Mouse (Mus musculus) heart, embryonic 15.5 days (tissue): Measurements from ENCODE around the gene Hal. TPM values are rescaled to one million over a fixed set of nuclear protein-coding genes. Genes with fewer than 3 reads are reported as not detected.

Experiments used
- ATAC-seq: fragments of 200-750 bp; cut with Nextera tagmentation; replicated peaks from 2 replicates; pipeline ENCODE4 v1.8.0; 2017; ENCODE audit warnings: low read depth, moderate TSS enrichment; ENCODE audit not compliant: insufficient number of reproducible peaks, insufficient read depth, low FRiP score
- H3K27ac ChIP-seq: fragments of 300-500 bp; sonication (generic); 2 replicates; pipeline ENCODE4 v1.5.1; 2015; ENCODE audit warnings: mild to moderate bottlenecking, inconsistent platforms
- H3K27me3 ChIP-seq: fragments of 300-500 bp; sonication (generic); 2 replicates; pipeline ENCODE4 v1.6.1; 2015; ENCODE audit warnings: inconsistent platforms
- H3K36me3 ChIP-seq: fragments of 300-500 bp; sonication (generic); 2 replicates; pipeline ENCODE4 v1.6.1; 2015; ENCODE audit warnings: mild to moderate bottlenecking, inconsistent platforms
- H3K4me1 ChIP-seq: fragments of 300-500 bp; sonication (generic); replicated peaks from 2 replicates; pipeline ENCODE4 v1.6.1; 2015; ENCODE audit warnings: inconsistent platforms
- H3K4me2 ChIP-seq: fragments of 300-500 bp; sonication (generic); 2 replicates; pipeline ENCODE4 v1.6.1; 2015; ENCODE audit warnings: inconsistent platforms, mild to moderate bottlenecking, moderate library complexity
- H3K4me3 ChIP-seq: fragments of 300-500 bp; sonication (generic); 2 replicates; pipeline ENCODE4 v1.5.1; 2015; ENCODE audit warnings: mild to moderate bottlenecking, inconsistent platforms
- H3K9ac ChIP-seq: fragments of 300-500 bp; sonication (generic); 2 replicates; pipeline ENCODE4 v1.6.1; 2015; ENCODE audit warnings: mild to moderate bottlenecking, inconsistent platforms
- H3K9me3 ChIP-seq: fragments of 300-500 bp; sonication (generic); replicated peaks from 2 replicates; pipeline ENCODE4 v1.6.1; 2016; ENCODE audit warnings: inconsistent platforms
- WGBS: fragments of 180-500 bp; shearing (Covaris S2); methylation state at CpG from one replicate; pipeline ENCODE4 v1.1.7; 2015; ENCODE audit warnings: mixed read lengths; 5-methylcytosine and 5-hydroxymethylcytosine counted together
- polyA plus RNA-seq: library from polyadenylated mRNA; unstranded; fragments of >200 nt; fragmentation: Nextera tagmentation; extraction: Ambion mirVana; gene quantifications from 2 replicates; pipeline ENCODE4 v1.2.1, GENCODE M21; 2015

Gene Hal
- polyA plus RNA-seq, 1 experiment from 2014 or later, result 0.11 TPM

DNA sequence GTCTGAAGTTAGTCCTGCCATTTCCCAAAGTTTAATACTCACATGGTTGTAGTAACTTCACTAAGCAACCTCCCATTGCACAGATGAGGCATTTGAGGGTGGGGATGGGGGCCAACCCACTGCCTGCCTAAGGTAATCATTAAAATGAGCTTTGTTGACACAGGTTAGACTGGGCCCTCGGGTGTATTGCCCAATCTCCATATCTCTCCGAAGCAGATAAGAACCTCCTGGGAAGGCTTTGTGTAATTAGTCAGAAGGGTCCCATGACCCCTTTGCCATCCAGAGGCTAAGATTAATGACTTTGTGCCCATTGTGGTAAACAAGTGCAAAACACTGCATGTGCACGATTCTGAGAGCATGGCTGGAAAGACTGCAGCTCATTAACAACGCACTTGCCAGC lies 29.2 kb downstream of the Hal start:
- Histone ChIP-seq H3K9me3 (no peaks in the 10 kb centered on the region), H3K4me2 (no peak overlapping the region), H3K27me3 (no peaks in the 10 kb centered on the region), H3K4me3 (no peak overlapping the region), H3K4me1 (no peaks in the 10 kb centered on the region), H3K27ac (no peak overlapping the region), H3K9ac (no peak overlapping the region), H3K36me3 (no peaks in the 10 kb centered on the region)
- no peak for ATAC-seq
- WGBS, result 57% methylated on average over 4 of the region's 4 CpGs

DNA sequence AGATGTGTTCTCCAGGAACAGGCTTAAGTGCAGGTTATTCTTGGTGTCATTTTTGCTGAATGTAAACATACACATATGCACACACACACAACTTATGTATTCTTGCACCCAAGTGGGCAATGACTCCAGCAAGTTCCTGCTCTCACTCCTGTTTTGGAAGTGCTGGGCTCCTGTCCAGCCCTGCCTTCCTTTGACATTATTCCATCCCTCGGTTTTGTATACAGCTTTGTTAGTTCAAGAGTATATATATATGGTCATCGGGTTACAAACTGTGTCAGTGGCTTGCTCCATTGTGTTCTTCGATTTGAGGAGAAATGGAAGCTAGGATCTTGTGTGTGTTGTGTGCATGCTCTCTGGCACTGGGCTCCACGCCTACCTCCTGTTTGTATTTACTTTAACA lies 29.6 kb downstream of the Hal start:
- Histone ChIP-seq H3K9me3 (no peaks in the 10 kb centered on the region), H3K4me2 (no peak overlapping the region), H3K36me3 (no peaks in the 10 kb centered on the region), H3K4me3 (no peak overlapping the region), H3K9ac (no peak overlapping the region), H3K27ac (no peak overlapping the region), H3K27me3 (no peaks in the 10 kb centered on the region), H3K4me1 (no peaks in the 10 kb centered on the region)
- WGBS, result 73% methylated on average over 4 of the region's 4 CpGs
- no peak for ATAC-seq

DNA sequence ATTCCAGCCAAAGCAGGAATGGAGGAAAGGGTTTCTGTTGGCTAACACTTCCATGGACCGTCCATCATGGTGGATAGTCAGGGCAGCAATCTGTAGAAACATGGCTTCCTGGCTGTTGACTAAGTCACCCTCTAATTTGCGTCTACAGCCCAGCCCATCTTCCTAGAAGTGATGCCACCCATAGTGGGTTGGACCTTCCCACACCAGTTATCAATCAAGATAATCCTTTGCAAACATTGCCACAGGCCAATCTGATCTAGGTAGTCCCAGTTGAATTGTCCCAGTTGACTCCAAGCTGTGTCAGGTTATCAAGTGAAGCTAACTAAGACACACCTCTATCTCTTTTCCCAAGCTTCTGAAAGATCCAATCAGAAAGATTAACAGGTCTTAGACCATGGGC lies 30.1 kb downstream of the Hal start:
- Histone ChIP-seq H3K27ac (no peak overlapping the region), H3K27me3 (no peaks in the 10 kb centered on the region), H3K4me3 (no peak overlapping the region), H3K36me3 (no peaks in the 10 kb centered on the region), H3K9me3 (no peaks in the 10 kb centered on the region), H3K9ac (no peak overlapping the region), H3K4me1 (no peaks in the 10 kb centered on the region), H3K4me2 (no peak overlapping the region)
- WGBS, result 85% methylated on average over 2 of the region's 2 CpGs
- no peak for ATAC-seq

DNA sequence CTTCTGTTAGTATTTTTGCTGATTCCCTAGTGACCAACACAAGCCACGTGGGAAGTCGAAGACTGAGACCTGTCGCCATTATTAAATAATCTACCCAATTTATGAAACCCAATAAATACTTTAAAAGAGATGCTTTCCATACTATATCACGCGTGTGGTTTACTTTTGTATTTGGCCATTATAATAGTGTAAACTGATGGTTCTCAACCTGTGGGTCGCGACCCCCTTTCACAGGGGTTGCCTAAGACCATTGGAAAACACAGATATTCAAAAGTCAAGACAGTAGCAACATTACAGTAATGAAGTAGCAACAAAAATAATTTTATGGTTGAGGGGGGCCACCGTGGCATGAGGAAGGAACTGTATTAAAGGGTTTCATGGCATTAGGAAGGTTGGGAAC lies 30.6 kb downstream of the Hal start:
- ATAC-seq, result no peak
- Histone ChIP-seq H3K27me3 (no peaks in the 10 kb centered on the region), H3K9me3 (no peaks in the 10 kb centered on the region), H3K4me2 (no peak overlapping the region), H3K9ac (no peak overlapping the region), H3K36me3 (no peaks in the 10 kb centered on the region), H3K4me3 (no peak overlapping the region), H3K27ac (no peak overlapping the region), H3K4me1 (no peaks in the 10 kb centered on the region)
- WGBS, result 87% methylated on average over 8 of the region's 8 CpGs

DNA sequence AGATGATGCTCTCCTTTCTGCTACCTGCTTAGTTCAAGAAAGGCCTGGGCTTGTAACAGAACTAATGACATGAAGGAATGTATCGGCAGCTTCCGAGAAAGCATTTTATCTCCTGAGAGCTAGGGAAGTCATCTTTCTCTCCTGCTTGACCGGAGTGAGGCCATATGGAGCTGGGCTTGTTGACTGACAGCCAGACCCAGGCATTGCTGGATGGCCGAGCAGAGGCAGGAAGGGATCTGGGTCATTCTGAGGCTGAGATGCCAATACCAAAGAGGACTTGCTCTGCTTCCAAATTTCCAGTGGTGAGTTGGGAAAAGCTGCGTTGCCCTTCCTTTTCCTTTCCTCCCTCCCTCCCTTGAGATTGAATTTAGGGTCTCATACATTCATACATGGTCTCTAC lies 31.2 kb downstream of the Hal start:
- 63% methylated on average over 5 of the region's 5 CpGs for WGBS
- no peak for ATAC-seq
- no peak overlapping the region for H3K9ac ChIP-seq

DNA sequence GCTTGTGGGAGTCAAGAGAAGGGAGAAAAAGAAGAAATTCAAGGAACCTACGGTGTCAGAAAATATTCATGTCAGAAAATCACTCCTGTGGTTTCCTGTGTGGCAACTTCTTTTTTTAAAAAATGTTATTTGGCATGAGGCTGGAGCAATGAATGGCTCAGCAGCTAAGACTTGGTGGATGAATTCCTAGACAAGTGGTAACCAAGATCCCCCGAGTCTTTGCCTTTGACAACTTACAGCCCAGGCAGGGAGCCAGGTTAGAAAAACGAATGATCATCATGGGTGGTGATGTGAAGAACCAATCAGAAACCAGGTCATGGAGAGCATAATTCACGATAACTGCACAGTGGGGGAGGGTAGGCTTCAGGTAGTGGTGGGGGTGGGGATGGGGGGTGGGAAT lies 32.4 kb downstream of the Hal start:
- H3K4me1 ChIP-seq, result no peaks in the 10 kb centered on the region
- H3K27me3 ChIP-seq, result no peaks in the 10 kb centered on the region
- H3K9me3 ChIP-seq, result no peaks in the 10 kb centered on the region
- no peak overlapping the region for H3K4me3 ChIP-seq
- H3K4me2 ChIP-seq, result no peak overlapping the region
- ATAC-seq, result no peak
- no peaks in the 10 kb centered on the region for H3K36me3 ChIP-seq
- WGBS, result 59% methylated on average over 4 of the region's 4 CpGs
- H3K9ac ChIP-seq, result no peak overlapping the region
- H3K27ac ChIP-seq, result no peak overlapping the region

More for the DNA sequence above, 31.2 kb downstream of the Hal start:
- no peaks in the 10 kb centered on the region for H3K4me1 ChIP-seq
- no peak overlapping the region for H3K4me2 ChIP-seq
- no peaks in the 10 kb centered on the region for H3K36me3 ChIP-seq
- no peaks in the 10 kb centered on the region for H3K27me3 ChIP-seq
- H3K9me3 ChIP-seq, result no peaks in the 10 kb centered on the region
- H3K4me3 ChIP-seq, result no peak overlapping the region
- no peak overlapping the region for H3K27ac ChIP-seq

DNA sequence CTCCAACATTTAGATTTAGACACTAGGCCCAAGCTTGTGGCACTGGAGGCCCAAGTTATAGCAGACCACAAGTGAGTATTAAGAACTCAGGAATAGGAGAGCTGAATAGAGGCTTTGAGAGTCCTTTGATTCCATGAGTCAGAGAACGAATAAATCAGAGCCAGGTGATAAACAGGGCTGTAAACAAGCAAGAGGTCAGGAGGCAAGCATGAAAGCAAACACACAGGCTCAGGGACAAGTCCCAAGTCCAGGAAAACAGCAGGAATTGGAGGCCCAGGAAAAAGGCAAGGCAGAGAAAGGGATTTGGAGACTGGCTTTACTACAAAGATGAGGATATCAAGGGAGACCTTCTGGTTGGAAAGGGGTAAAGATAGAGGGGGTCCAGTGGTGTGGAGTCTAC lies 36.8 kb downstream of the Hal start:
- WGBS, result 76% methylated on average over 1 of the region's 1 CpGs
- Histone ChIP-seq H3K4me1 (no peaks in the 10 kb centered on the region), H3K27ac (no peak overlapping the region), H3K9ac (no peak overlapping the region), H3K27me3 (no peaks in the 10 kb centered on the region), H3K9me3 (no peaks in the 10 kb centered on the region), H3K4me3 (no peak overlapping the region), H3K4me2 (no peak overlapping the region), H3K36me3 (no peaks in the 10 kb centered on the region)
- ATAC-seq, result no peak

DNA sequence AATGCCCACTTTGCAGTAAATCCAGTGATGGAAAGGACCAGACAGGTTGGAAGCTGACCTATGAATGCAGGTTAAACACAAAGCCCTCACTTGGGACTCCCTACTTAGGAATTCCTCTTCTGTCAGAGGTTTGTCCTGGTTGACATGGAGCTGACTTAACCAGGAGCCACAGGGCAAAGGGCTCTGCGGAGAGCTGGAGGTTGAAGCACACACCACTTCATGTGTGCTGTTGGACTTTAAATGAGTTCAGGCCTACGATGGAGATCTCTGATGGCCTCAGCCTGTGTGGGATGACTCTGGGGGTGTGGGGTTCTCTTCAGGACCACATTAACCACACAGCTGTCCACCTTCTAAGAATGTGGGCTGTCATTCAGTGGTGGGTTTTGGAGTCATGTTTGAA lies 49.7 kb downstream of the Hal start:
- ATAC-seq, result no peak

DNA sequence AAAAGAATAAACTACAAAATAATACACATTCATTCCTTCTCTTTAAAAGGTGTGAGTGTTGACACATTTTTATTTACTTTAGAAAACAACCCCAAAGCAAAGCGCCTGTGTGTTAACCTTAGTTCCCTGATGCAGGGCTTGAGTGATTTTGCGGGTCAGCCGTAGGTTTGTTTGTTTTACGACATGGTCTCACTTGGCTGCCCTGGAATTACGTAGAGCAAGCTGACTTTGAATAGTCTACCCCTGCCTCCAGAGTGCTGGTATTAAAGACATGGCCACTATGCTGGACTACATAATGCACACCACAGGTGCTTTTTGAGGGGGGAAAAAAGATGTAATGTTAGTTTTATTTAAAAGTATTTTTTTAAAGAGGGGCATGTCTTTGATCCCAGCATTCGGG lies 50.2 kb downstream of the Hal start:
- WGBS, result 70% methylated on average over 6 of the region's 6 CpGs

More for the DNA sequence above, 49.7 kb downstream of the Hal start:
- no peak overlapping the region for H3K27ac ChIP-seq
- H3K4me2 ChIP-seq, result no peak overlapping the region
- no peak overlapping the region for H3K9ac ChIP-seq
- no peak overlapping the region for H3K4me3 ChIP-seq
- WGBS, result 84% methylated on average over 2 of the region's 2 CpGs
- H3K36me3 ChIP-seq, result no peaks in the 10 kb centered on the region
- H3K9me3 ChIP-seq, result no peaks in the 10 kb centered on the region
- H3K27me3 ChIP-seq, result peaks cover 31% of the 10 kb centered on the region
- peaks cover 14% of the 10 kb centered on the region for H3K4me1 ChIP-seq

DNA sequence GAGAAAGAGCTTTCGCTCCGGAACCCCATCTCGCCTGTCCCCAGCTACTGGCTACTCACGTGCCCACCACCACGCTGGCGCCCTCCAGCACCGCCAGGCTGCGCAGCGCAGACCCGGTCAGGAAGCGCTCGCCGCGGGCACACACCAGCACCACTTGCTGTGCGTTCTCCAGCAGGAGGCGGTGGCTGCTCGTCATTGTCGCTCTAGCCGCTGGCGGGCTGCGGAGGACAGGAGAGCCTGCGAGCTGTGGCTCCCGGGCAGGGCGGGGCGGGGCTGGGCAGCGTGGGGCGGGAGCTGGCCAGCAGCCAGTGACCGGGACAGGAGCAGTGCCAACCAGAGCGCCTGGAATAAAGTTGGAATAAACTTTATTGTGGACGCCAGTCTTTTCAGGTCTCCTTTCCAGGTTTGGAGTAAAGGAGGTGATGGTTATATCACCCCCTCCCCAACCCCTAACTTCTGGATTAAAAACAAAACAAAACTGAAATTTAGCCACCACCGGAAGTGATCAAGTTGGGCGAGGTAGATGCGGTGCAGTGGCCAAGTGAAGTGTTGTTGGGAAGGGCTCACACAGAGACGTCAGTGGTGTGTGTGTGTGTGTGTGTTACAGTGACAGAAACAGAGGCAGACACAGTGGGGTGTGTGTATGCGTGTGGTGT lies 51.3 kb downstream of the Hal start, which contains the start of gene Amdhd1:
Gene Amdhd1, minus strand, starts transcription at position 259 of the 656 bp plus-strand sequence.
- peak; percentile 89 for ATAC-seq
- Histone ChIP-seq H3K36me3 (no peaks in the 10 kb centered on the region), H3K9me3 (no peaks in the 10 kb centered on the region), H3K27me3 (peaks cover 22% of the 10 kb centered on the region), H3K27ac (no peak within 1 kb of the TSS), H3K4me3 (peak within 1 kb of the TSS; percentile 46), H3K4me2 (peak within 1 kb of the TSS; percentile 75), H3K4me1 (peaks cover 11% of the 10 kb centered on the region), H3K9ac (peak within 1 kb of the TSS; percentile 31)
- WGBS, result 2% methylated on average over 35 of the region's 35 CpGs

More for the DNA sequence above, 50.2 kb downstream of the Hal start:
- H3K9me3 ChIP-seq, result no peaks in the 10 kb centered on the region
- H3K27ac ChIP-seq, result no peak overlapping the region
- no peak overlapping the region for H3K4me3 ChIP-seq
- no peak for ATAC-seq
- no peaks in the 10 kb centered on the region for H3K36me3 ChIP-seq
- H3K9ac ChIP-seq, result no peak overlapping the region
- peaks cover 28% of the 10 kb centered on the region for H3K27me3 ChIP-seq
- H3K4me1 ChIP-seq, result peaks cover 14% of the 10 kb centered on the region
- H3K4me2 ChIP-seq, result no peak overlapping the region

DNA sequence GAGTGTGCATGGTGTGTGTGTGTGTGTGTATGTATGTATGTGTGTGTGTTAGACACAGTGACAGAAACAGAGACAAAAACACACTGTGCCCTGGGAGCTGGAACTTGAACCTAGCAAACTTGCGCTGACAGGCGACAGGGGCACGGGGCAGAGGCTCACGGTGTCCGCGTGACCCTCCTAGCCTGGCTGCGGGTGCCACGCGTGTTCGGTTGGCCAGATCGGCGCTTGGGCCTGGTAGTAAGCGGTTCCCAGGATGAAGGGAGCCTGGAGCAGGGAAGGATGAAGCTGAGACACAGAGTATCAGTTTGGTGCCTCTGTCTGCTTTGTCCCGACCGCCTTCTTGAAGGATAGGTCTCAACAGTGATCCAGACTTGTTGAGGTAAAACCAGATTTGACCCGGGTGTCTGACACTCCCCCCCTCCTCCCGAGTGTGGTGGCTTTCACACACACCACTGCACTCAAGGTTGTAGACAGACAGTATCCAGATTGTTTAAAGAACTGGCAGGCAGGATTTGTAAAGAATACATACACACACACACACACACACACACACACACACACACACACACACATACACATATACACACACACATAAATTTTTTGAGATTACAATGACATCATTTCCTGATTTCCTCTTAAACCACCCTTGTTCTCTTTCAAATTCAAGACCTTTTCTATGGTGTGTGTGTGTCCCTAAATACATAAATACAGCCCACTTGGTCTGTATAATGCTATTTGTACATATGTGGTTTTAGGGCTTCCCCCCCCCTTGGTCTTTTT lies 52.1 kb downstream of the Hal start, which contains the start of gene Ccdc38:
Gene Ccdc38, plus strand, starts transcription at position 202 of the 780 bp plus-strand sequence.
- H3K36me3 ChIP-seq, result no peaks in the 10 kb centered on the region
- H3K4me1 ChIP-seq, result peaks cover 11% of the 10 kb centered on the region
- peak within 1 kb of the TSS; percentile 31 for H3K9ac ChIP-seq
- H3K27ac ChIP-seq, result no peak within 1 kb of the TSS
- H3K27me3 ChIP-seq, result peaks cover 15% of the 10 kb centered on the region
- H3K4me2 ChIP-seq, result peak within 1 kb of the TSS; percentile 75
- peak within 1 kb of the TSS; percentile 46 for H3K4me3 ChIP-seq
- ATAC-seq, result 0 out of 2 replicates have a peak, but pooled peaks have one; percentile 9
- H3K9me3 ChIP-seq, result no peaks in the 10 kb centered on the region
- 47% methylated on average over 17 of the region's 17 CpGs for WGBS
